Mouse (Mus musculus) E14TG2a.4 (cell line): ENCODE results near the gene Astn1.

Experiments used
- H3K27me3 ChIP-seq: 2 replicates; pipeline ENCODE4 v1.6.1; 2014; ENCODE audit warnings: low read length, control low read depth; ENCODE audit not compliant: insufficient read depth
- H3K36me3 ChIP-seq: 2 replicates; pipeline ENCODE4 v1.6.1; 2014; ENCODE audit warnings: low read length, control low read depth; ENCODE audit not compliant: insufficient read depth
- H3K4me1 ChIP-seq: replicated peaks from 2 replicates; pipeline ENCODE4 v1.6.1; 2014; ENCODE audit warnings: low read depth, low read length, control low read depth
- H3K4me3 ChIP-seq: replicated peaks from 2 replicates; pipeline ENCODE4 v1.5.1; 2014; ENCODE audit warnings: mild to moderate bottlenecking, low read length
- H3K9me3 ChIP-seq: 2 replicates; pipeline ENCODE4 v1.6.1; 2014; ENCODE audit warnings: low read length, control low read depth
- CTCF ChIP-seq: conservative IDR thresholded peaks from 2 replicates; pipeline ENCODE4 v1.5.1; 2014; ENCODE audit warnings: low read length
- NANOG ChIP-seq: IDR thresholded peaks from 2 replicates; pipeline ENCODE4 v1.6.1; 2014; ENCODE audit warnings: borderline replicate concordance, low read length, mixed read lengths
- POU5F1 ChIP-seq: IDR thresholded peaks from 2 replicates; pipeline ENCODE4 v1.6.1; 2014; ENCODE audit warnings: low read length, borderline replicate concordance

Astn1 gene

GRCm38 (mm10) chr1:158400898-158401297 lies 38.8 kb downstream of the Astn1 start:
- H3K9me3 ChIP-seq, result no peaks in the 10 kb centered on the region
- no peaks in the 10 kb centered on the region for H3K27me3 ChIP-seq

DNA sequence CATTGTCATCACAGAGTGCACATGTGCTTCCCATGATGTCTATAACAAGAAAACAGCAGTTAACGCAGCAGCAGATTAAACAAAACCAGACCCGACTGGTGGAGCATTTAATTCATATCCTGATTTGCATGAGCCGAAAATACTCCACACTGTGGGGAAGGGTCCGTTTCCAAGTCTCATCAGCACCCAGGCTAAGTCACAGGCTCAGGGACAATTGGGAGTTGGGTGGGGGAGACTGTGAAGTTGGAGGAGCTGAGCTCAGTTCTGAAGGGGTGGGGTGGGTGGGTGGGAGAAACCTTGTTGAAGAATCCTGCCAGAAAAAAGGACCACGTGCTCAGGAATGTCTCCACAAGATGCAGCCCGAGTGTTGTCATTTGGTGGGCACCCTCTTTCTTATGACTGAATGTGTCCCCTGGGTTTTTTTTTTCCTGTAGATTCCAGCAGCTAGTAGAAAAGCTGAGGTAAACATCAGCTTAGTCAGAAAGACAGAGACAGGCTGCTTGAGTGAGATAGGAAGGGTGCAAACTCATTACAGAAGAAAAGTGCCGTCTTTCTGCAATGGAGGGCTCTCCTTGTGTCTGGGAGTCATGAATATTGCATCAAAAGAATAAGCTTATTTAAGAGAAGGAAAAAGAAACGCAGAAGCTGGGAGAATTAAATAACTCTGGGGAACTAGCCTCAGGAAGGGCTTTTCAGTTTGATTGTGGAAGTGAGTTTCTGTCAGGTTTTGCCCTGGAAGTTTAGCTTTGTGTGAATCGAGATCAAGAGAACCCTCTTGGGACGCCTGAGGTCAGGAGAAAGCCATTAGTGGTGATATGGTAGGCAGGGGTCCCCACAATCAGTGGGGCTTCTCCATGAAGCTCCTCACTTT lies 44.1 kb downstream of the Astn1 start:
- Histone ChIP-seq H3K27me3 (no peaks in the 10 kb centered on the region), H3K36me3 (no peaks in the 10 kb centered on the region), H3K4me3 (no peak overlapping the region), H3K9me3 (no peaks in the 10 kb centered on the region), H3K4me1 (no peaks in the 10 kb centered on the region)
- TF ChIP-seq POU5F1 (no peak), CTCF (no peak), NANOG (no peak)

More at GRCm38 (mm10) chr1:158400898-158401297, 38.8 kb downstream of the Astn1 start:
- Histone ChIP-seq H3K36me3 (no peaks in the 10 kb centered on the region), H3K4me1 (no peaks in the 10 kb centered on the region), H3K4me3 (no peak overlapping the region)
- no peak for TF ChIP-seq NANOG

DNA sequence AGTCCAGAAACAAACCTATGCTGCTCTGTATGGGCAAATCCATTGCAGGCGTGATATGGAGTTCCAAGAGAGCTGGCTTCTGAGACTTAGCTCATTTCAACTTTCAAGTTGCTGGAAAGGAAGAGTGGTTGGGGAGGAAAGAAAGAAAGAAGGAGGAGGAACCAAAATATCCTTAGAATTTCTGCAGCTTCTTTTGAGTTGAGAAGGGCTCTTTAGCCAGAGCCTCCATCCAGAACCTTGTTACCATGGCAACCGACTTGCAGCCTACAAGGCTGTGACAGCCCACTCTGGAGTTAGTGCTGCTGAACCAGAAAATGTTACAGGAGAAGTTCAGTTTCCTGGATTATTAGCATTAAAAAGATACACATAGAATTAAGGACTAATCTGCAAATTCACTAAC lies 46.1 kb downstream of the Astn1 start:
- H3K27me3 ChIP-seq, result no peaks in the 10 kb centered on the region
- TF ChIP-seq CTCF (no peak), NANOG (no peak)
- H3K4me3 ChIP-seq, result no peak overlapping the region
- no peaks in the 10 kb centered on the region for H3K9me3 ChIP-seq
- H3K36me3 ChIP-seq, result no peaks in the 10 kb centered on the region
- H3K4me1 ChIP-seq, result no peaks in the 10 kb centered on the region

DNA sequence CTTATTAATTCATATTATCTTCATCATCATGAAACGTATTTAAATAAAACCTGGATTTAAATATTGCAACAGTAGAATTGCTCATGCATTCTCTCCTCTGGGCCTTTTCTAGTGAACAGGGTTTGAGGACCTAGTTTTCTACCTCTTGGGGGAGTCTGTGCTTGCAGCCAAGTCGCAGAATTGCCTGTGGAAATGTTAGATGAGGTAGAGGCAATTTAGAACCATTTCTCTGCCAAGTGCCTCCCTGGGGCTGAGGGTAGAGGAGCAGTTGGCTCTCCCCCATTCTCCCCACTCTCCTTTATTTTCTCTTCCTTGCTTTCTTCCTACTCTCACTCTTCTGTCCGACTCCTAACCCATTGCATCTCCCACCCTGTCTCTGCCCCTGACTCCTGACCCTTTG lies 49.1 kb downstream of the Astn1 start:
- no peaks in the 10 kb centered on the region for H3K4me1 ChIP-seq
- TF ChIP-seq NANOG (no peak), CTCF (no peak), POU5F1 (no peak)
- no peak overlapping the region for H3K4me3 ChIP-seq
- no peaks in the 10 kb centered on the region for H3K9me3 ChIP-seq
- no peaks in the 10 kb centered on the region for H3K36me3 ChIP-seq
- H3K27me3 ChIP-seq, result no peaks in the 10 kb centered on the region

DNA sequence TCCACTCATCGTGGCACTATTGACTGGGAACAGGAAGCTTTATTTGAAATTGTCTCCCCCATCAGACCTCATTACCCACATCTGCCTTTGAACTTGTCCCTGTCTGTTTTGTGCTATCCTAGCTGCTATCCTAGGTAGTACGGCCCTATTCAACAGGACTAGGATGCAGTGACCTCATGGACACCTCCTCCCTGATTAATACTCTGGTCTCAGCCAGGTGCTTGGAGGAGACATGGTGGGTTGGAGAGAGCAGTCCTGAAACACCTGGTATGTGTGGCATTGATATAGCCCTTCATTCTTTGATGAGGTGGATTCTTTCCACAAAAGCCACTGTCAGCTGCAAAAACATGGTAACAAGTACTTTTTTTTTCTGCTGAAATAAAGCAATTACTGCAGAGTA lies 52.1 kb downstream of the Astn1 start:
- Histone ChIP-seq H3K4me1 (no peaks in the 10 kb centered on the region), H3K4me3 (no peak overlapping the region), H3K9me3 (no peaks in the 10 kb centered on the region), H3K27me3 (no peaks in the 10 kb centered on the region), H3K36me3 (no peaks in the 10 kb centered on the region)
- no peak for TF ChIP-seq CTCF
- TF ChIP-seq NANOG, result no peak
- no peak for TF ChIP-seq POU5F1

DNA sequence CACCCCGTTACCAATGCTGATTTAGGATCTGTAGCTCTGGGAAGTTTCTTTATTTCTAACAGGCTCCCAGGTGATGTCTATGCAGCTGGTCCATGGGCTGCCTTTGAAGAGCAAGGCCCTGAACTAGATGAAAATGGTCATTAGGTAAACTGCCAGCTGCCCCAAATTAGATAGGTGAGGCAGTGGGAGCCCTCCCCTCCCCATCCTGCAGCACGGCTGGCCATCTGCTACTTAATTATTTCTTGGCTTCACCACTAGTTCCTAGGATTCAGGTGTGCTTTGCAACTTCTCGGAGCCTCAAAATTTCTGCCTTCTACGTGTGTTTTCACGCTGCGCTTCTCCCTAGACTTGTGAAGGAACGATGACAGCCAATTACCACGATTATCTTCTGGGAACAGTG lies 59.4 kb downstream of the Astn1 start:
- H3K4me3 ChIP-seq, result no peak overlapping the region
- TF ChIP-seq POU5F1 (no peak), NANOG (no peak), CTCF (no peak)
- H3K36me3 ChIP-seq, result no peaks in the 10 kb centered on the region
- no peaks in the 10 kb centered on the region for H3K4me1 ChIP-seq
- H3K27me3 ChIP-seq, result no peaks in the 10 kb centered on the region
- H3K9me3 ChIP-seq, result no peaks in the 10 kb centered on the region

- Histone ChIP-seq H3K9me3 (no peaks in the 10 kb centered on the region), H3K36me3 (no peaks in the 10 kb centered on the region), H3K4me3 (no peak overlapping the region), H3K4me1 (no peaks in the 10 kb centered on the region), H3K27me3 (no peaks in the 10 kb centered on the region)
- TF ChIP-seq POU5F1, result no peak
- no peak for TF ChIP-seq CTCF
- no peak for TF ChIP-seq NANOG
Observed at GRCm38 (mm10) chr1:158422739-158423138, 60.7 kb downstream of the Astn1 start.

DNA sequence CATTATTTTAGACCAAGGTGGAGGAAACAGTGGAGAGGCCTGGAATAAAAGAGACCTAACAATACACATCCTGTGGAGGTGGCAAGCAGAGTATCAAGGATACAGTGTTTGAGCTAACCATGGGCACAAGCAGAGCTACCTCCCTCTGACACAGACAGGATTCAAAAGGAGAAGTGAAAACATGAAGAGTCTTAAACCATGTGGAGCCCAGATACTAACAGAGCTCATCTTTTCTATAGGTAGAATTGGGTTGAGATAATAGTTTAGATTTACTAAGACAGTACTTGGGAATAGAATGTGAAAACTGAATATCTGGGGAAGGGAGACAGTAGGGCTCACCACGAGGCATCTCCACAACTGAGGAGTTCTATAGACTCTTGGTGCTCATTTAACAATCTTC lies 84.0 kb downstream of the Astn1 start:
- H3K36me3 ChIP-seq, result no peaks in the 10 kb centered on the region
- H3K4me3 ChIP-seq, result no peak overlapping the region
- no peak for TF ChIP-seq NANOG
- TF ChIP-seq POU5F1, result no peak
- no peak for TF ChIP-seq CTCF
- H3K9me3 ChIP-seq, result no peaks in the 10 kb centered on the region
- H3K4me1 ChIP-seq, result no peaks in the 10 kb centered on the region
- no peaks in the 10 kb centered on the region for H3K27me3 ChIP-seq

DNA sequence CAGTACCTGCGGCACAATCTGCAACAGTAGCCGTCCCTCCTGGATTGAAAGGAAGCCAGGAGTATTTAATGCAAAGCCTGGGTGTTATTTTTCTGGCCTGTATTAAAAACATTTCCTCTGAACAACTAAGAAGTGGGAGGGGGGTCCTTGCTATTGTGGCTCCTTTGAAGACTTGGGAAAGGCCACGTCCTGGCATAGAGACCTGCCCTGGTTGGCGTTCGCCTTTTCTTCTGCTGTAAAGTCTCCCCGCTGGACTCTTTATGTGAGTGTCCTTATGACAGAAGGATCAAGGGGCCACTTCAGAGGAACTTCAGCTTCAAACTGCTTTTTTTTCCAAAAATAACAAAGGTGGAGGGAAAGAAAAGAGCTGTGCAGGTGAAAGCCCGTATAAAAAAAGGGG lies 85.9 kb downstream of the Astn1 start:
- no peak for TF ChIP-seq POU5F1
- no peak for TF ChIP-seq CTCF
- TF ChIP-seq NANOG, result no peak
- Histone ChIP-seq H3K36me3 (no peaks in the 10 kb centered on the region), H3K4me3 (no peak overlapping the region), H3K4me1 (no peaks in the 10 kb centered on the region), H3K27me3 (no peaks in the 10 kb centered on the region), H3K9me3 (no peaks in the 10 kb centered on the region)
